Mouse (Mus musculus): ENCODE measurements around the gene Rapgef4. TPM values are rescaled to one million over a fixed set of nuclear protein-coding genes. Genes with fewer than 3 reads are reported as not detected.

The Rapgef4 gene
- polyA plus RNA-seq, 1 experiment from 2014 or later: 3.6 TPM

DNA sequence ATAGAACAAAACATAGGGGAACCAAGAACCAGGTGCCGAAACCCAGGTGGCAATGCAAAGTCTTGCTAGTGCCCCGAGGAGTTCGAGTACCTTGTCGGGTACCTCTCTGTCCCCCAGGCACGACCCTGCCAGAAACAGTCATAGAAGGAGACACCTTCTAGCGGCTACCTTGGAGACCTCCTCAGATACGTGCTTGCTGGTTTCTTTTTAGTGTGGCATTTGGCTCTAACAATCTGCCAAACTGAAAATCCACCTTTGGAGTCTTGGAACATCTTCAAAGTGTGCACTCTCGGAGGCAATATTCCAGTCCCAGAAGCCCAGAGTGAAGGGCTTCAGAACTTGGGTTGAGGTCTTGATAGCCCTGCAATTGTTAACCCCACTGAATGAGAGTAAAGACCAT, 34.3 kb downstream of the Rapgef4 start:
- no peak overlapping the region for H3K4me3 ChIP-seq (ENCODE audit: low read depth, low read length)
- no peak overlapping the region for H3K4me2 ChIP-seq (ENCODE audit: low read length)
- H3K27ac ChIP-seq (ENCODE audit: low read depth): no peak overlapping the region
- no peaks in the 10 kb centered on the region for H3K27me3 ChIP-seq (replicated peaks; ENCODE audit: control insufficient read depth, insufficient read depth, low read length)
- ATAC-seq (replicated peaks; ENCODE audit: low FRiP score, low TSS enrichment, low read depth) (no peak), DNase-seq (ENCODE audit: low spot score) (no peak)
- H3K9me3 ChIP-seq (ENCODE audit: control insufficient read depth, low read length): no peaks in the 10 kb centered on the region
- 87% methylated on average over 8 of the region's 8 CpGs for WGBS
- no peak overlapping the region for H3K9ac ChIP-seq (ENCODE audit: low read length)
- H3K4me1 ChIP-seq (replicated peaks; ENCODE audit: control insufficient read depth, insufficient read depth, low read length): no peaks in the 10 kb centered on the region
- H3K36me3 ChIP-seq (ENCODE audit: control insufficient read depth, insufficient read depth, low read length): no peaks in the 10 kb centered on the region

DNA sequence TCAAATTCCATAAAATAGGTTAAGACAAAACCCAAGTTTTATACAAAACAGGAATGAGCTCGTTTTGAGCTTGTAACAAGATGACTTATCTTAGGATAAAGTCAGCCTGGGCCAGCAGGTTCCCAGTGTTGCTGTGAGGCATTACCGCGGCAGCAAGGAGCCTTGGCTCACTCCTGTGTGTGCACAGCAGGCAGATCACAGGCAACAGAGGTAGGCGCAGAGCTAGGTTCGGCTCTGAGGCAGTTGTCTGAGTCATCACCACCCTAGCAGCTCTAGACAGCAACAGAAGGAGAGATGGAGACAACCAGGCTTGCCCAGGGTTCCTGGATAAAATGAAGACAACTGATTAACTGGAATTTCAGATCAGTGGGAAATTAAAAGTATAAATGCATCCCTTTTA, 35.0 kb downstream of the Rapgef4 start:
- WGBS: 42% methylated on average over 5 of the region's 5 CpGs
- Histone ChIP-seq H3K27me3 (replicated peaks; ENCODE audit: control insufficient read depth, insufficient read depth, low read length) (no peaks in the 10 kb centered on the region), H3K4me1 (replicated peaks; ENCODE audit: control insufficient read depth, insufficient read depth, low read length) (no peaks in the 10 kb centered on the region), H3K36me3 (ENCODE audit: control insufficient read depth, insufficient read depth, low read length) (no peaks in the 10 kb centered on the region), H3K4me2 (ENCODE audit: low read length) (no peak overlapping the region), H3K9ac (ENCODE audit: low read length) (no peak overlapping the region), H3K27ac (ENCODE audit: low read depth) (no peak overlapping the region), H3K4me3 (ENCODE audit: low read depth, low read length) (no peak overlapping the region), H3K9me3 (ENCODE audit: control insufficient read depth, low read length) (no peaks in the 10 kb centered on the region)
- ATAC-seq (replicated peaks; ENCODE audit: low FRiP score, low TSS enrichment, low read depth) (no peak), DNase-seq (ENCODE audit: low spot score) (no peak)

DNA sequence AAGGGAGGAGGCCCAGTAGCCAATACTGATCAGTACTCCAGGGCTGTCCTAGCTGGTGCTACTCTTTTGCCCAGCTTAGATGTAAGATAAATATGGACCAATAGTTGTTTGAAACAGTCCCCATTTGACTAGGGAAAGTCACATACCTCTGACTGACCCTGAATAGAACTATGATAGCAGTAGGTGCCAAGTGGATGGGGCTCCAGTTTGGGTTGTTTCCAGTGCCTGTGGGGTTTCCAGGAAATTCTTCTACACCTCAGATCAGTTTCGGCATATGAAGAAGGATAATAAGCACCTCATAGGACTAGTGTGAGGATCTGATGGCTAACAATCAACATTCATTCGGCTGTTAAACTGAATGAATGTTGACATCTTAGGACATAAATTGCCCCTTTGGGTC, 36.1 kb downstream of the Rapgef4 start:
- WGBS: 83% methylated on average over 2 of the region's 2 CpGs
- H3K4me3 ChIP-seq (ENCODE audit: low read depth, low read length): no peak overlapping the region
- no peaks in the 10 kb centered on the region for H3K36me3 ChIP-seq (ENCODE audit: control insufficient read depth, insufficient read depth, low read length)

DNA sequence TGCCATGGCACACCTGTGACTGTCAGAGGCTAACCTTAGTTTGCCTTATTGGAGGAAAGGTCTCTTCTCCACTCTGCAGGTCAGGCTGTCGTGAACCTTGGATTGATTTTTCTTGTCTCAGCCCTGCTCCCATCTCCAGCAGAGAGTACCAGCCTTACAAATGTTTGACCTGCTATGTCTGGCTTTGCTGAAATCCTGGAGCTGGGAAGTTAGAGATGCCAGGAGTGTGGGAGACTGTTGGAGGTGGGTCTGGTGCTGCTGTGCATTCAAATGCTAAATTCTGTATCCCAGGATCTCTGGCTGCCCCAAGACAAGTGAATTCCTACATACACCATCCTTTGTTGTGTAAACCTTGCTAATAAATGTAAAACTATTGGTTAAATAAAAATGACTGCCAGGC, 37.7 kb downstream of the Rapgef4 start:
- no peaks in the 10 kb centered on the region for H3K9me3 ChIP-seq (ENCODE audit: control insufficient read depth, low read length)
- no peak for DNase-seq (ENCODE audit: low spot score)
- H3K9ac ChIP-seq (ENCODE audit: low read length): no peak overlapping the region
- H3K36me3 ChIP-seq (ENCODE audit: control insufficient read depth, insufficient read depth, low read length): no peaks in the 10 kb centered on the region
- H3K4me3 ChIP-seq (ENCODE audit: low read depth, low read length): no peak overlapping the region
- H3K27ac ChIP-seq (ENCODE audit: low read depth): no peak overlapping the region
- no peak for ATAC-seq (replicated peaks; ENCODE audit: low FRiP score, low TSS enrichment, low read depth)
- no peaks in the 10 kb centered on the region for H3K27me3 ChIP-seq (replicated peaks; ENCODE audit: control insufficient read depth, insufficient read depth, low read length)
- H3K4me1 ChIP-seq (replicated peaks; ENCODE audit: control insufficient read depth, insufficient read depth, low read length): no peaks in the 10 kb centered on the region
- H3K4me2 ChIP-seq (ENCODE audit: low read length): no peak overlapping the region
- 86% methylated on average over 1 of the region's 1 CpGs for WGBS

More for the DNA sequence above, 36.1 kb downstream of the Rapgef4 start:
- DNase-seq (ENCODE audit: low spot score) (no peak), ATAC-seq (replicated peaks; ENCODE audit: low FRiP score, low TSS enrichment, low read depth) (no peak)
- no peak overlapping the region for H3K4me2 ChIP-seq (ENCODE audit: low read length)
- no peak overlapping the region for H3K27ac ChIP-seq (ENCODE audit: low read depth)
- H3K9me3 ChIP-seq (ENCODE audit: control insufficient read depth, low read length): no peaks in the 10 kb centered on the region
- no peaks in the 10 kb centered on the region for H3K4me1 ChIP-seq (replicated peaks; ENCODE audit: control insufficient read depth, insufficient read depth, low read length)
- no peak overlapping the region for H3K9ac ChIP-seq (ENCODE audit: low read length)
- no peaks in the 10 kb centered on the region for H3K27me3 ChIP-seq (replicated peaks; ENCODE audit: control insufficient read depth, insufficient read depth, low read length)

DNA sequence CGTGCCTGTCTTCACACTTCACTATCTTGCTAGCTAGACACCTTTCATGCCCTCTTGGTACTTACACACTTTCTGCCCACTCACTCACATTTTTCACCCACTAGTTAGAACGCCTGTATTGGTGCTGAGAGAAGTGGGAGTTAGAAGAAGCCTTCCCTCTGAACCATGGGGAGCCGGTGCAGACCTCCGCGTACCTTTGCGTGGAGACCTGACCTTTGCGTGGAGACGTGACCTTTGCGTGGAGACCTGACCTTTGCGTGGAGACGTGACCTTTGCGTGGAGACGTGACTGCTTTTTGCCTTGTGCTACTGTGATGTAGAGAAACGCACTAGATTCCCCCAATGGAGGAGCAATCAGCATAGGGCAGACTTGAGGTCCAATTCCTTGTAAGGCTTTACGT, 39.7 kb downstream of the Rapgef4 start:
- H3K4me3 ChIP-seq (ENCODE audit: low read depth, low read length): no peak overlapping the region
- H3K9me3 ChIP-seq (ENCODE audit: control insufficient read depth, low read length): no peaks in the 10 kb centered on the region
- no peaks in the 10 kb centered on the region for H3K27me3 ChIP-seq (replicated peaks; ENCODE audit: control insufficient read depth, insufficient read depth, low read length)
- ATAC-seq (replicated peaks; ENCODE audit: low FRiP score, low TSS enrichment, low read depth): no peak
- H3K36me3 ChIP-seq (ENCODE audit: control insufficient read depth, insufficient read depth, low read length): no peaks in the 10 kb centered on the region
- WGBS: 95% methylated on average over 15 of the region's 15 CpGs
- DNase-seq (ENCODE audit: low spot score): no peak
- H3K4me2 ChIP-seq (ENCODE audit: low read length): no peak overlapping the region
- H3K9ac ChIP-seq (ENCODE audit: low read length): no peak overlapping the region
- H3K27ac ChIP-seq (ENCODE audit: low read depth): no peak overlapping the region
- no peaks in the 10 kb centered on the region for H3K4me1 ChIP-seq (replicated peaks; ENCODE audit: control insufficient read depth, insufficient read depth, low read length)

DNA sequence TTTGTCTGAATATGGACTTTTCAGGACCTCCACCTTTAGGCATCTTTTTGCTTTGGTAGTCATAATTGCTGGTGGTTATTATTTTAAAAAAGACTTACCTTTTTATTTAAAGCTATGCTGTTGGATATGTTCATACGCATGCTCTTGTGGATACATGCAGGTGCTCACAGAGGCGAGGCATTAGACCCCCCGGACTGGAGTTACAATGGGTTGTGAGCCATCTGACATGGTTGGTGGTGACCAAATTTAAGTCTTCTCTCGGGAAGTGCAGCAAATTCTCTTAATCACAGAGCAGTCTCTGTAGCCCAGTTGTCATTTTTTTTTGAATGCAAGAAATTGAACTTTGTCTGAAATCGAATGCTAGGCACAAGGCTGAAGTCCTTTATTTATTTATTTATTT, 40.4 kb downstream of the Rapgef4 start:
- no peak for ATAC-seq (replicated peaks; ENCODE audit: low FRiP score, low TSS enrichment, low read depth)
- H3K27me3 ChIP-seq (replicated peaks; ENCODE audit: control insufficient read depth, insufficient read depth, low read length): no peaks in the 10 kb centered on the region
- no peaks in the 10 kb centered on the region for H3K36me3 ChIP-seq (ENCODE audit: control insufficient read depth, insufficient read depth, low read length)
- H3K4me3 ChIP-seq (ENCODE audit: low read depth, low read length): no peak overlapping the region
- H3K9ac ChIP-seq (ENCODE audit: low read length): no peak overlapping the region
- no peaks in the 10 kb centered on the region for H3K4me1 ChIP-seq (replicated peaks; ENCODE audit: control insufficient read depth, insufficient read depth, low read length)
- 85% methylated on average over 5 of the region's 5 CpGs for WGBS
- no peaks in the 10 kb centered on the region for H3K9me3 ChIP-seq (ENCODE audit: control insufficient read depth, low read length)
- H3K27ac ChIP-seq (ENCODE audit: low read depth): no peak overlapping the region
- no peak overlapping the region for H3K4me2 ChIP-seq (ENCODE audit: low read length)
- no peak for DNase-seq (ENCODE audit: low spot score)

DNA sequence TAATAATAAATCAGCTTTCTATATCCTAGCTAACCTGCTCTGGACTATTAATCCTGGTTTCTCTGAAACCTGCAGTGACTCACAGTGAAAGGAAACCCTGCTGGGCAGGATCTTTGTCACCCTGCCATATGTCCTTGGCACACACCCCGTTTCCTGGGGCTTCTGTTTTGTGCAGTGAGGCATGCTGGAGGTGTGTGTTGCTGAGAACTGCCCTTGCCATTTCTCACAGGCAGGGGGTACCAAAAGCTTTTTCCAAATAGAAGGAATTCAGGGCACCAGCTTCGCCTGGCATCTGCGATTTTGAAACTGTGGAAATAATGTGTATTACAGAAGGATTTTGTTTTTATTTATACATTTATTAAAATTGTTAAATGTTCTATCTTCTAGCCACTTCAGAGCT, 40.8 kb downstream of the Rapgef4 start:
- H3K9me3 ChIP-seq (ENCODE audit: control insufficient read depth, low read length): no peaks in the 10 kb centered on the region
- no peak overlapping the region for H3K4me2 ChIP-seq (ENCODE audit: low read length)
- WGBS: 70% methylated on average over 3 of the region's 3 CpGs
- no peak overlapping the region for H3K4me3 ChIP-seq (ENCODE audit: low read depth, low read length)
- H3K27me3 ChIP-seq (replicated peaks; ENCODE audit: control insufficient read depth, insufficient read depth, low read length): no peaks in the 10 kb centered on the region
- H3K9ac ChIP-seq (ENCODE audit: low read length): no peak overlapping the region
- no peaks in the 10 kb centered on the region for H3K4me1 ChIP-seq (replicated peaks; ENCODE audit: control insufficient read depth, insufficient read depth, low read length)
- no peak for DNase-seq (ENCODE audit: low spot score)
- H3K27ac ChIP-seq (ENCODE audit: low read depth): no peak overlapping the region
- no peaks in the 10 kb centered on the region for H3K36me3 ChIP-seq (ENCODE audit: control insufficient read depth, insufficient read depth, low read length)
- ATAC-seq (replicated peaks; ENCODE audit: low FRiP score, low TSS enrichment, low read depth): no peak

DNA sequence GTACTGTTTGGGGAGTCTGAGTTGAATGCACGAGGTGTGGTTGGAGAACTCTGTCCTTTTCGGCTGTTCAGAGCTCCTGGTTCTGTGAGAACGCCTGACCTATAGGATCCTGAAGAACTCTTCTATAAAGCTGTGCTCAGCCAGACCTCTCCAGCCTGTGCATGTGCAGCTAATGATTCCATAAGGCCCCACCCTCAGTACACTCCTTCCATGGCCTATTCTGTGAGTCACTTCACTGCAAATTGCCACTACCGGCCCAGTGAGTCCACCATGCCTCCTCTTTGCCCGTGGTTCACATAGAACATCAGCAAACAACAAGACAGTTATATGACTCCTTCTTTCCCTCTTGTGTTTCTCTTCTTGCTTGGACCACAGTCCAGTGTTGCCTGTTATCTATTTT, 42.8 kb downstream of the Rapgef4 start:
- Histone ChIP-seq H3K27me3 (replicated peaks; ENCODE audit: control insufficient read depth, insufficient read depth, low read length) (no peaks in the 10 kb centered on the region), H3K4me2 (ENCODE audit: low read length) (no peak overlapping the region), H3K9me3 (ENCODE audit: control insufficient read depth, low read length) (no peaks in the 10 kb centered on the region), H3K9ac (ENCODE audit: low read length) (no peak overlapping the region), H3K36me3 (ENCODE audit: control insufficient read depth, insufficient read depth, low read length) (no peaks in the 10 kb centered on the region), H3K27ac (ENCODE audit: low read depth) (no peak overlapping the region), H3K4me3 (ENCODE audit: low read depth, low read length) (no peak overlapping the region), H3K4me1 (replicated peaks; ENCODE audit: control insufficient read depth, insufficient read depth, low read length) (no peaks in the 10 kb centered on the region)
- DNase-seq (ENCODE audit: low spot score) (no peak), ATAC-seq (replicated peaks; ENCODE audit: low FRiP score, low TSS enrichment, low read depth) (no peak)
- 75% methylated on average over 5 of the region's 5 CpGs for WGBS

DNA sequence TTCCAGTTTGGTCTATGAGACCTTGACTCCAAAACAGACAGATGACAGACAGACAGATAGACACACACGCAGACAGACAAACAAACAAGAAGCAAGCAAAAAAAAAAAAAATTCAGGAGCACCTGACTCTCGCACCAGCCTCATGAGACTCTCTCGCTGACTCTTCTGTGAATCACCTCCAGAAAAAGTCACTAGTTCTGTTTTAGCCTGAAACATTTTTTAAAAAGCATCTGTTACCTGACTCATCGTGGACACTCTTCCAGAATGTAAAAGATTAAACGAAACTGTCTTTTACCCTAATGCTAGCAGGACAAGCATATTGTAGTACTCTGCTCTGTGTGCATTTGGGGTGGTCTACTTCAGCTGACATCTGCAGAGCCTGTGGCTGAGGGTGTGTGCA, 44.6 kb downstream of the Rapgef4 start:
- ATAC-seq (replicated peaks; ENCODE audit: low FRiP score, low TSS enrichment, low read depth) (no peak), DNase-seq (ENCODE audit: low spot score) (no peak)
- Histone ChIP-seq H3K4me2 (ENCODE audit: low read length) (no peak overlapping the region), H3K27me3 (replicated peaks; ENCODE audit: control insufficient read depth, insufficient read depth, low read length) (no peaks in the 10 kb centered on the region), H3K4me3 (ENCODE audit: low read depth, low read length) (no peak overlapping the region), H3K9ac (ENCODE audit: low read length) (no peak overlapping the region), H3K36me3 (ENCODE audit: control insufficient read depth, insufficient read depth, low read length) (no peaks in the 10 kb centered on the region), H3K27ac (ENCODE audit: low read depth) (no peak overlapping the region), H3K4me1 (replicated peaks; ENCODE audit: control insufficient read depth, insufficient read depth, low read length) (no peaks in the 10 kb centered on the region), H3K9me3 (ENCODE audit: control insufficient read depth, low read length) (no peaks in the 10 kb centered on the region)
- WGBS: 84% methylated on average over 5 of the region's 5 CpGs
